Mouse (Mus musculus) small intestine, adult 2 months (tissue): ENCODE measurements around the gene Il1b. TPM values are rescaled to one million over a fixed set of nuclear protein-coding genes. Genes with fewer than 3 reads are reported as not detected.

Source experiments
- H3K27ac ChIP-seq: fragments of 200-500 bp; 2 replicates; pipeline ENCODE4 v1.5.1; 2012; ENCODE audit warnings: low read depth, low read length, control low read depth, inconsistent platforms; ENCODE audit not compliant: insufficient read depth
- H3K27me3 ChIP-seq: fragments of 200-500 bp; 2 replicates; pipeline ENCODE4 v1.6.1; 2012; ENCODE audit warnings: mild to moderate bottlenecking, moderate library complexity, low read length, inconsistent platforms; ENCODE audit not compliant: control insufficient read depth, insufficient read depth
- H3K36me3 ChIP-seq: fragments of 200-500 bp; 2 replicates; pipeline ENCODE4 v1.6.1; 2012; ENCODE audit warnings: mild to moderate bottlenecking, low read length, control low read depth, inconsistent platforms; ENCODE audit not compliant: control insufficient read depth, insufficient read depth
- H3K4me1 ChIP-seq: fragments of 200-500 bp; 2 replicates; pipeline ENCODE4 v1.6.1; 2012; ENCODE audit warnings: low read length, inconsistent platforms, mixed read lengths; ENCODE audit not compliant: control insufficient read depth, insufficient read depth, insufficient read length
- H3K4me3 ChIP-seq: fragments of 200-500 bp; 2 replicates; pipeline ENCODE4 v1.5.1; 2012; ENCODE audit warnings: low read depth, mild to moderate bottlenecking, control low read depth, inconsistent platforms, low read length, moderate library complexity
- CTCF ChIP-seq: fragments of 200-500 bp; IDR thresholded peaks from 2 replicates; pipeline ENCODE4 v1.5.1; 2012; ENCODE audit warnings: low read depth, mild to moderate bottlenecking, control low read depth, inconsistent platforms, low read length, moderate library complexity, mixed read lengths; ENCODE audit not compliant: insufficient replicate concordance, insufficient read length; ENCODE audit errors: extremely low read depth
- POLR2A ChIP-seq: fragments of 200-500 bp; IDR thresholded peaks from 2 replicates; pipeline ENCODE4 v1.6.1; 2012; ENCODE audit warnings: low read depth, mild to moderate bottlenecking, control low read depth, inconsistent platforms, low read length, moderate library complexity
- WGBS: fragments of 180-500 bp; shearing (Covaris S2); methylation state at CpG from one replicate; pipeline ENCODE4 v1.1.7; 2018; 5-methylcytosine and 5-hydroxymethylcytosine counted together
- polyA plus RNA-seq: library from polyadenylated mRNA; depleted of rRNA; stranded (reverse); fragments of >200 nt; gene quantifications from 2 replicates; pipeline ENCODE4 v1.2.3, GENCODE M21; 2012

Gene Il1b
- polyA plus RNA-seq, 1 experiment, result 0.74 TPM

GRCm38 (mm10) chr2:129406508-129406907 is 35.6 kb upstream of the Il1b start:
- Histone ChIP-seq H3K4me3 (no peak overlapping the region), H3K27me3 (no peaks in the 10 kb centered on the region), H3K36me3 (no peaks in the 10 kb centered on the region), H3K27ac (no peak overlapping the region), H3K4me1 (no peaks in the 10 kb centered on the region)
- no peak for TF ChIP-seq POLR2A
- peak; percentile 25; the same call in 1 of the 2 replicates for TF ChIP-seq CTCF
- 78% methylated on average over 8 of the region's 8 CpGs for WGBS

GRCm38 (mm10) chr2:129403786-129404185 is 32.8 kb upstream of the Il1b start:
- no peaks in the 10 kb centered on the region for H3K27me3 ChIP-seq
- no peaks in the 10 kb centered on the region for H3K4me1 ChIP-seq
- no peak overlapping the region for H3K4me3 ChIP-seq
- 83% methylated on average over 2 of the region's 2 CpGs for WGBS
- no peak for TF ChIP-seq POLR2A
- TF ChIP-seq CTCF, result no peak
- H3K36me3 ChIP-seq, result no peaks in the 10 kb centered on the region
- no peak overlapping the region for H3K27ac ChIP-seq

DNA sequence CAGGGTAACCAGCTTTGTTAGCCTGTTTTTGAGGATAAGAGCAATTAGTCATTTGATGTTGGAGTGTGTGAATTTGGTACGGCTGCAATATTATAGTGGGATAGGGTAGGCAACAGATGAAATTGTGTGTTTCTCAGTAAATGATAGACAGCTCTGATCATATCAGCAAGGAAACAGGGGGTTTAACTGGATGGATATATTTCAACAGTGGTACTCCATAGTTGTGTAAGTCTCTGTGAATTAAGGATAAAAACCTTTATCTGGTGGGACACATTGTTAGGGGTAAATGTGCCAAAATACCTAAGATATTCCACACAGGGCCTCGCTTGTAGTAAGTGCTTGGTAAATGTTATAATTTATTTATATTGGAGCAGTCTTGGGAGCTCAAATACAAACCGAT is 31.4 kb upstream of the Il1b start:
- TF ChIP-seq CTCF, result no peak
- TF ChIP-seq POLR2A, result no peak
- Histone ChIP-seq H3K4me1 (no peaks in the 10 kb centered on the region), H3K27ac (no peak overlapping the region), H3K27me3 (no peaks in the 10 kb centered on the region), H3K4me3 (no peak overlapping the region), H3K36me3 (no peaks in the 10 kb centered on the region)
- 75% methylated on average over 3 of the region's 3 CpGs for WGBS

GRCm38 (mm10) chr2:129401803-129402202 is 30.9 kb upstream of the Il1b start:
- 88% methylated on average over 5 of the region's 5 CpGs for WGBS
- no peaks in the 10 kb centered on the region for H3K4me1 ChIP-seq
- no peaks in the 10 kb centered on the region for H3K27me3 ChIP-seq
- H3K27ac ChIP-seq, result no peak overlapping the region
- no peak for TF ChIP-seq POLR2A
- no peak for TF ChIP-seq CTCF
- no peak overlapping the region for H3K4me3 ChIP-seq
- H3K36me3 ChIP-seq, result no peaks in the 10 kb centered on the region

GRCm38 (mm10) chr2:129398176-129398575 is 27.2 kb upstream of the Il1b start:
- Histone ChIP-seq H3K27me3 (no peaks in the 10 kb centered on the region), H3K4me3 (no peak overlapping the region), H3K36me3 (no peaks in the 10 kb centered on the region), H3K27ac (no peak overlapping the region), H3K4me1 (no peaks in the 10 kb centered on the region)
- TF ChIP-seq POLR2A, result no peak
- TF ChIP-seq CTCF, result no peak
- 73% methylated on average over 3 of the region's 3 CpGs for WGBS

DNA sequence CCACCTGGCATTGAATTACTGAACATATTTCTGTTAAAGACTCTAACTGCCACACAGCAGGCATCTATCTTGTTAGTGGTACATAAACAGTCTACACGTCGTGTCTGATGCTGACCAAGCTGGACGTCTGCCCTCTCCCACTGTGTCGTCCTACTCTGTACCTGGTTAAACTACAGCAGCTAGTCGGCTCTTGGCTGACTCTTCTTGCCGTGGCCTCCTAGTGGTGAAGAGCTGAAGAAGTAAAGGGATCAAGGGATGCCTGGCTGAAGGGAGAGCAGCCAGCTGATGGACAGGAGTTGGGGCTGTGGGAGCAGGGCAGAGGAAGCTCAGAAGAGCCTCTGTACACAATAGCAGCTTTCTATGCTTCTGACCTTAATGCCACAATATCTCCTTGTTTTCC is 22.6 kb upstream of the Il1b start:
- H3K36me3 ChIP-seq, result no peaks in the 10 kb centered on the region
- 25% methylated on average over 6 of the region's 6 CpGs for WGBS
- no peaks in the 10 kb centered on the region for H3K27me3 ChIP-seq
- H3K4me3 ChIP-seq, result no peak overlapping the region
- TF ChIP-seq CTCF (peak; percentile 54; the same call in 1 of the 2 replicates), POLR2A (no peak)
- H3K27ac ChIP-seq, result no peak overlapping the region
- H3K4me1 ChIP-seq, result no peaks in the 10 kb centered on the region

GRCm38 (mm10) chr2:129390161-129390560 is 19.2 kb upstream of the Il1b start:
- TF ChIP-seq CTCF (no peak), POLR2A (no peak)
- WGBS, result 76% methylated on average over 5 of the region's 5 CpGs
- Histone ChIP-seq H3K27ac (no peak overlapping the region), H3K4me3 (no peak overlapping the region), H3K4me1 (no peaks in the 10 kb centered on the region), H3K27me3 (no peaks in the 10 kb centered on the region), H3K36me3 (no peaks in the 10 kb centered on the region)

DNA sequence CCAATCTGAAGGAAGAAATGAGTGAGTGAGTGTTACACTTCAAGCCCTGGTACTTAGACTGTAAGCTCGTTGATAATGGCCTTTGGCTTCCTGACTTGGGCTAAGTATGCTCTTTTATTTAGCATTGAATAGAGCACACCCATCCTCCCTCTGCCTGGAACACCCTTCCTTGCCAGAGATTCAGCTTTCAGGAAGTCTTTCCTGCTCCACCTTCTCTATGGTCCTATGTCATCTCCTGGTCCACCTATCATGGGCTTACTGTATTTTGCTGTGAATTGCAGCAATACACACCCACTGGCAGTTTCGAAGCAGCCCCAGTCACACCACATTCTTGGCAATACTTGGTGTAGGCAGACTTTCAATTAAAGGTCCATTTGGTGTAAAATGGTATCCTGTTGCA is 18.4 kb upstream of the Il1b start:
- WGBS, result 54% methylated on average over 2 of the region's 2 CpGs
- TF ChIP-seq POLR2A (no peak), CTCF (no peak)
- Histone ChIP-seq H3K4me3 (no peak overlapping the region), H3K36me3 (no peaks in the 10 kb centered on the region), H3K27me3 (no peaks in the 10 kb centered on the region), H3K27ac (no peak overlapping the region), H3K4me1 (no peaks in the 10 kb centered on the region)
